Mouse (Mus musculus) liver, embryonic 11.5 days (tissue): ENCODE results near the gene Chrnb4. TPM values are rescaled to one million over a fixed set of nuclear protein-coding genes. Genes with fewer than 3 reads are reported as not detected.

ENCODE experiments used
- ATAC-seq: fragments of 200-750 bp; cut with Nextera tagmentation; replicated peaks from 2 replicates; pipeline ENCODE4 v1.8.0; 2017; ENCODE audit warnings: moderate number of reproducible peaks, mild to moderate bottlenecking, moderate TSS enrichment, moderate library complexity; ENCODE audit not compliant: low FRiP score
- DNase-seq: peaks from one replicate; pipeline ENCODE4 v3.0.0-alpha.2; 2017; ENCODE audit warnings: low spot score
- H3K27ac ChIP-seq: fragments of 300-500 bp; sonication (generic); 2 replicates; pipeline ENCODE4 v1.5.1; 2014; ENCODE audit warnings: mild to moderate bottlenecking, low read depth, low read length, control low read depth
- H3K27me3 ChIP-seq: fragments of 300-500 bp; sonication (generic); replicated peaks from 2 replicates; pipeline ENCODE4 v1.6.1; 2014; ENCODE audit warnings: low read length, mixed read lengths; ENCODE audit not compliant: control insufficient read depth, insufficient read depth
- H3K36me3 ChIP-seq: fragments of 300-500 bp; sonication (generic); 2 replicates; pipeline ENCODE4 v1.6.1; 2014; ENCODE audit warnings: mild to moderate bottlenecking, low read length, moderate library complexity, mixed read lengths; ENCODE audit not compliant: control insufficient read depth, insufficient read depth
- H3K4me1 ChIP-seq: fragments of 300-500 bp; sonication (generic); replicated peaks from 2 replicates; pipeline ENCODE4 v1.6.1; 2014; ENCODE audit warnings: low read length, mixed read lengths; ENCODE audit not compliant: control insufficient read depth, insufficient read depth
- H3K4me2 ChIP-seq: fragments of 300-500 bp; sonication (generic); 2 replicates; pipeline ENCODE4 v1.6.1; 2014; ENCODE audit warnings: mild to moderate bottlenecking, control low read depth, moderate library complexity
- H3K4me3 ChIP-seq: fragments of 300-500 bp; sonication (generic); 2 replicates; pipeline ENCODE4 v1.5.1; 2014; ENCODE audit warnings: low read depth, low read length, control low read depth
- H3K9ac ChIP-seq: fragments of 300-500 bp; sonication (generic); 2 replicates; pipeline ENCODE4 v1.6.1; 2014; ENCODE audit warnings: low read depth, low read length, control low read depth
- H3K9me3 ChIP-seq: fragments of 300-500 bp; sonication (generic); 2 replicates; pipeline ENCODE4 v1.6.1; 2016; ENCODE audit warnings: low read length, inconsistent platforms, mixed read lengths; ENCODE audit not compliant: control insufficient read depth
- WGBS: fragments of 180-500 bp; shearing (Covaris S2); extraction: QIAGEN DNeasy Blood & Tissue Kit; methylation state at CpG from one replicate; pipeline ENCODE4 v1.1.7; 2014; 5-methylcytosine and 5-hydroxymethylcytosine counted together
- polyA plus RNA-seq: library from polyadenylated mRNA; unstranded; fragments of >200 nt; fragmentation: Nextera tagmentation; extraction: Ambion mirVana; gene quantifications from 2 replicates; pipeline ENCODE4 v1.2.1, GENCODE M21; 2014

Chrnb4 gene
- 0.12 and 0.14 TPM in 2 replicates for polyA plus RNA-seq

DNA sequence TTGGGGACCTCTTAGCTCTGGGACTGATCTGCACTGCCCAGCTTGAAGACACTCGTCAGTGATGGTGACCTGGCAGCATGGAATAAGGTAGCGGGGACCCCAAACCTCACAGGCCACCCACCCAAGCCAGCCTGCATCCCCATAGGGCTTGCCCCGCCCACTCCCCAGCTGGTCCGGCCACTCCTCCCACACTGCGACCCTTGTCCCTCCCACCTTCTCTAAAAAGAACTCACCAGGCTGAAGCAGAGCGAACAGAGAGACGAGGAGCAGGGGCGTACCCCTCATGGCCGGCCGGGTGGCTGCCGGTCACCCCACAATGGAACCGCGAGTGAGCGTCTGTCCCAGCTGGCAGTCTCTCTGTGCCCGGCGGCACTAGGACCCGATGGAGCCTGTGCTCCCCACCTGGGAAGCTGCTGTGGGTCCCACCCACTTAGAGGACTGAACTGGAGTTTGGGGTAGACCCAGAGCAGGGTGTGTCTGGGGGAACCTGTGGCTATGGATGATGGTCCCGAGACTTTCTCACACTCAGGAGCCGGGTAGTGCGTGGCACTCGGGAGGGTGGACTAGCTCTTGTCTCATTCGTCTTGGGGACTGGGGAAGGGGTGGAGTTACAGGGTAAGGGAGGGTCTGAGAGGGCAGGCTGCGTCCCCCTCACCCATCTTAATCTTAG lies at the start of gene Chrnb4:
Gene Chrnb4 (minus strand): TSS at position 569 of the 670 bp plus-strand sequence.
- ATAC-seq: no peak; the same call in 1 of the 2 replicates

GRCm38 (mm10) chr9:55096870-55097269 lies 48.3 kb upstream of the Chrnb4 start:
- ATAC-seq (no peak), DNase-seq (no peak)
- WGBS: 89% methylated on average over 4 of the region's 4 CpGs
- no peaks in the 10 kb centered on the region for H3K27me3 ChIP-seq
- H3K9ac ChIP-seq: no peak overlapping the region
- no peak overlapping the region for H3K27ac ChIP-seq
- H3K4me1 ChIP-seq: no peaks in the 10 kb centered on the region
- H3K4me3 ChIP-seq: no peak overlapping the region
- H3K9me3 ChIP-seq: no peaks in the 10 kb centered on the region
- H3K36me3 ChIP-seq: no peaks in the 10 kb centered on the region
- no peak overlapping the region for H3K4me2 ChIP-seq

More for the DNA sequence above, at the start of gene Chrnb4:
- Histone ChIP-seq H3K4me1 (peaks cover 4% of the 10 kb centered on the region; the same call in 1 of the 2 replicates), H3K27me3 (peaks cover 16% of the 10 kb centered on the region; the same call in 1 of the 2 replicates), H3K4me2 (peak within 1 kb of the TSS; percentile 79), H3K9ac (peak within 1 kb of the TSS; percentile 20; the same call in 1 of the 2 replicates), H3K36me3 (no peaks in the 10 kb centered on the region), H3K4me3 (peak within 1 kb of the TSS; percentile 45), H3K27ac (no peak within 1 kb of the TSS), H3K9me3 (no peaks in the 10 kb centered on the region)
- 2% methylated on average over 23 of the region's 23 CpGs for WGBS
- DNase-seq: peak; percentile 46

GRCm38 (mm10) chr9:55096033-55096432 lies 47.5 kb upstream of the Chrnb4 start:
- 63% methylated on average over 3 of the region's 3 CpGs for WGBS
- Histone ChIP-seq H3K27me3 (no peaks in the 10 kb centered on the region), H3K9ac (no peak overlapping the region), H3K27ac (no peak overlapping the region), H3K36me3 (no peaks in the 10 kb centered on the region), H3K4me2 (no peak overlapping the region), H3K4me1 (no peaks in the 10 kb centered on the region), H3K4me3 (no peak overlapping the region), H3K9me3 (no peaks in the 10 kb centered on the region)
- ATAC-seq (no peak), DNase-seq (no peak)

- H3K4me3 ChIP-seq: no peak overlapping the region
- DNase-seq (no peak), ATAC-seq (no peak)
- no peaks in the 10 kb centered on the region for H3K36me3 ChIP-seq
- no peak overlapping the region for H3K27ac ChIP-seq
- H3K4me1 ChIP-seq: no peaks in the 10 kb centered on the region
- no peak overlapping the region for H3K4me2 ChIP-seq
- no peak overlapping the region for H3K9ac ChIP-seq
- 41% methylated on average over 5 of the region's 5 CpGs for WGBS
- no peaks in the 10 kb centered on the region for H3K27me3 ChIP-seq
- H3K9me3 ChIP-seq: no peaks in the 10 kb centered on the region
These were observed 41.6 kb upstream of the Chrnb4 start for GRCm38 (mm10) chr9:55090141-55090540.

DNA sequence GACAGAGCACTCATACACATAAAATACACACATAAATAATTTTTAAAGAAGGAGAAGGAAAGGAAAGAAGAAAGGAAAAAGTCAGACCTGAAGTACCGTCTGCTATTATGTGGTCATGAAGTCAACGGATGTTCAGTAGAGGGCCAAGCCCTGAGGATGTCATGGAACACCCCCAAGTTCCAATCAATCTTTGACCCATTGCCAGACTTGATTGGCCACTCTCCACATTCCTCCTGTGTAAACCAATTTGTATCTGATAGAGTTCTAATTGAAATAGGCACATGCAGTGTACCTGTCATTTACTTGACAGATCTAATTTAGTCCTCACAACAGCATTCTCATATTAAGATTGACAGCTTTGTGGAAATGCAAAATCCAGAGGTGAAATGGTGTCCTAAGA lies 40.6 kb upstream of the Chrnb4 start:
- H3K9ac ChIP-seq: no peak overlapping the region
- DNase-seq (no peak), ATAC-seq (no peak)
- no peaks in the 10 kb centered on the region for H3K36me3 ChIP-seq
- no peaks in the 10 kb centered on the region for H3K4me1 ChIP-seq
- H3K27ac ChIP-seq: no peak overlapping the region
- WGBS: 89% methylated on average over 2 of the region's 2 CpGs
- H3K4me2 ChIP-seq: no peak overlapping the region
- H3K9me3 ChIP-seq: no peaks in the 10 kb centered on the region
- no peak overlapping the region for H3K4me3 ChIP-seq
- no peaks in the 10 kb centered on the region for H3K27me3 ChIP-seq

- Histone ChIP-seq H3K36me3 (no peaks in the 10 kb centered on the region), H3K27ac (no peak overlapping the region), H3K4me2 (no peak overlapping the region), H3K27me3 (no peaks in the 10 kb centered on the region), H3K9me3 (no peaks in the 10 kb centered on the region), H3K9ac (no peak overlapping the region), H3K4me1 (no peaks in the 10 kb centered on the region), H3K4me3 (no peak overlapping the region)
- WGBS: 31% methylated on average over 7 of the region's 7 CpGs
- no peak for DNase-seq
- no peak for ATAC-seq
These were observed 34.8 kb upstream of the Chrnb4 start for GRCm38 (mm10) chr9:55083154-55083913.

DNA sequence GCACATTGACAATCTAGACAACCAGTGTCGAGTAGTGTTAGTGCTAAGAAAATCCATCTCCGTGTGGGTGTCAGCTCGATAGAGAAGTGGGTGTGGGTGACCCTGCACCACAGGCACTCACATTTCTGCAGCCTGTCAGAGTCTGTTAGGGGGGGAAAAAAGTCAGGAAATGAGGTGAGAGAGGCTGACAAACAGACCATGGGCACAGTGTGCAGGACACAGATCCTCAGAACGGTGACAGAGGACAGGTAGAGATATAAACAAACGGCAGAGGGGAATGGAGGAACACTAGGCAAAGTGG lies 19.3 kb upstream of the Chrnb4 start:
- H3K4me1 ChIP-seq: no peaks in the 10 kb centered on the region
- DNase-seq (no peak), ATAC-seq (no peak)
- no peak overlapping the region for H3K4me3 ChIP-seq
- H3K27ac ChIP-seq: no peak overlapping the region
- H3K36me3 ChIP-seq: no peaks in the 10 kb centered on the region
- H3K9me3 ChIP-seq: no peaks in the 10 kb centered on the region
- no peak overlapping the region for H3K9ac ChIP-seq
- H3K4me2 ChIP-seq: no peak overlapping the region
- WGBS: 42% methylated on average over 5 of the region's 5 CpGs
- no peaks in the 10 kb centered on the region for H3K27me3 ChIP-seq

GRCm38 (mm10) chr9:55067260-55067964 lies 18.8 kb upstream of the Chrnb4 start:
- Histone ChIP-seq H3K27me3 (no peaks in the 10 kb centered on the region), H3K4me1 (no peaks in the 10 kb centered on the region), H3K36me3 (no peaks in the 10 kb centered on the region), H3K27ac (no peak overlapping the region), H3K4me3 (no peak overlapping the region), H3K9ac (no peak overlapping the region), H3K4me2 (no peak overlapping the region), H3K9me3 (no peaks in the 10 kb centered on the region)
- no peak for ATAC-seq
- WGBS: 50% methylated on average over 8 of the region's 8 CpGs
- no peak for DNase-seq
